Mouse (Mus musculus) heart, embryonic 13.5 days (tissue): Measurements from ENCODE around the gene B4galt3. TPM values are rescaled to one million over a fixed set of nuclear protein-coding genes. Genes with fewer than 3 reads are reported as not detected.

Experiments used
- ATAC-seq: fragments of 200-750 bp; cut with Nextera tagmentation; 2 replicates; pipeline ENCODE4 v1.8.0; 2017; ENCODE audit warnings: moderate TSS enrichment; ENCODE audit not compliant: insufficient number of reproducible peaks, low FRiP score, low TSS enrichment; ENCODE audit errors: extremely low read depth
- H3K27ac ChIP-seq: fragments of 300-500 bp; sonication (generic); replicated peaks from 2 replicates; pipeline ENCODE4 v1.5.1; 2015; ENCODE audit warnings: moderate library complexity, mild to moderate bottlenecking, inconsistent platforms
- H3K27me3 ChIP-seq: fragments of 300-500 bp; sonication (generic); replicated peaks from 2 replicates; pipeline ENCODE4 v1.6.1; 2015; ENCODE audit warnings: mild to moderate bottlenecking, inconsistent platforms
- H3K36me3 ChIP-seq: fragments of 300-500 bp; sonication (generic); 2 replicates; pipeline ENCODE4 v1.6.1; 2015; ENCODE audit warnings: mild to moderate bottlenecking, inconsistent platforms
- H3K4me1 ChIP-seq: fragments of 300-500 bp; sonication (generic); 2 replicates; pipeline ENCODE4 v1.6.1; 2015; ENCODE audit warnings: inconsistent platforms
- H3K4me2 ChIP-seq: fragments of 300-500 bp; sonication (generic); 2 replicates; pipeline ENCODE4 v1.6.1; 2015; ENCODE audit warnings: inconsistent platforms, mild to moderate bottlenecking, moderate library complexity
- H3K4me3 ChIP-seq: fragments of 300-500 bp; sonication (generic); 2 replicates; pipeline ENCODE4 v1.5.1; 2015; ENCODE audit warnings: moderate library complexity, mild to moderate bottlenecking, inconsistent platforms
- H3K9ac ChIP-seq: fragments of 300-500 bp; sonication (generic); 2 replicates; pipeline ENCODE4 v1.6.1; 2015; ENCODE audit warnings: inconsistent platforms, mild to moderate bottlenecking, moderate library complexity
- H3K9me3 ChIP-seq: fragments of 300-500 bp; sonication (generic); 2 replicates; pipeline ENCODE4 v1.6.1; 2016; ENCODE audit warnings: inconsistent platforms
- WGBS: fragments of 180-500 bp; shearing (Covaris S2); methylation state at CpG from one replicate; pipeline ENCODE4 v1.1.7; 2015; ENCODE audit warnings: mixed read lengths; 5-methylcytosine and 5-hydroxymethylcytosine counted together
- polyA plus RNA-seq: library from polyadenylated mRNA; unstranded; fragments of >200 nt; fragmentation: Nextera tagmentation; extraction: Ambion mirVana; gene quantifications from 2 replicates; pipeline ENCODE4 v1.2.1, GENCODE M21; 2015

B4galt3 gene
- polyA plus RNA-seq, 1 experiment from 2014 or later = 54.6 TPM

DNA sequence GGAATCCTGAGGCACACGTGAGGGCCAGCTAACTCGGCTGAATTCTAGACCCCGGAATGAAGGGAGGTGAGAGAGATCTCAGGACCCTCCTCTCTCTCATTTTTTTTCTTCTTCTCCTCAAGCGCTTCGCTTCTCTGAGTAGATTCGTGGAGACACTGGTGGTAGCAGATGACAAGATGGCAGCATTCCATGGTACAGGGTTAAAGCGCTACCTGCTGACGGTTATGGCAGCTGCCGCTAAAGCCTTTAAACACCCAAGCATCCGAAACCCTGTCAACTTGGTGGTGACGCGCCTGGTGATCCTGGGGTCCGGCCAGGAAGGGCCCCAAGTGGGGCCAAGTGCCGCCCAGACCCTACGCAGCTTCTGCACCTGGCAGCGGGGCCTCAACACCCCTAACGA is 17.7 kb upstream of the B4galt3 start:
- no peaks in the 10 kb centered on the region for H3K9me3 ChIP-seq
- peaks cover 49% of the 10 kb centered on the region for H3K4me1 ChIP-seq
- H3K36me3 ChIP-seq = 0 out of 2 replicates have a peak, but pooled peaks cover 4% of the 10 kb centered on the region
- peak overlapping the region; percentile 42; the same call in 1 of the 2 replicates for H3K4me3 ChIP-seq
- peak overlapping the region; percentile 67 for H3K9ac ChIP-seq
- H3K4me2 ChIP-seq = peak overlapping the region; percentile 59
- WGBS = 45% methylated on average over 17 of the region's 17 CpGs
- no peak for ATAC-seq
- peak overlapping the region; percentile 72 for H3K27ac ChIP-seq
- H3K27me3 ChIP-seq = peaks cover 10% of the 10 kb centered on the region; the same call in 1 of the 2 replicates

- 84% methylated on average over 24 of the region's 24 CpGs for WGBS
- Histone ChIP-seq H3K4me2 (no peak overlapping the region), H3K27me3 (peaks cover 4% of the 10 kb centered on the region; the same call in 1 of the 2 replicates), H3K9ac (no peak overlapping the region), H3K27ac (no peak overlapping the region), H3K9me3 (no peaks in the 10 kb centered on the region), H3K36me3 (0 out of 2 replicates have a peak, but pooled peaks cover 4% of the 10 kb centered on the region), H3K4me1 (peaks cover 15% of the 10 kb centered on the region), H3K4me3 (no peak overlapping the region)
- no peak for ATAC-seq
Measured at GRCm38 (mm10) chr1:171256095-171256818, 13.9 kb upstream of the B4galt3 start.

DNA sequence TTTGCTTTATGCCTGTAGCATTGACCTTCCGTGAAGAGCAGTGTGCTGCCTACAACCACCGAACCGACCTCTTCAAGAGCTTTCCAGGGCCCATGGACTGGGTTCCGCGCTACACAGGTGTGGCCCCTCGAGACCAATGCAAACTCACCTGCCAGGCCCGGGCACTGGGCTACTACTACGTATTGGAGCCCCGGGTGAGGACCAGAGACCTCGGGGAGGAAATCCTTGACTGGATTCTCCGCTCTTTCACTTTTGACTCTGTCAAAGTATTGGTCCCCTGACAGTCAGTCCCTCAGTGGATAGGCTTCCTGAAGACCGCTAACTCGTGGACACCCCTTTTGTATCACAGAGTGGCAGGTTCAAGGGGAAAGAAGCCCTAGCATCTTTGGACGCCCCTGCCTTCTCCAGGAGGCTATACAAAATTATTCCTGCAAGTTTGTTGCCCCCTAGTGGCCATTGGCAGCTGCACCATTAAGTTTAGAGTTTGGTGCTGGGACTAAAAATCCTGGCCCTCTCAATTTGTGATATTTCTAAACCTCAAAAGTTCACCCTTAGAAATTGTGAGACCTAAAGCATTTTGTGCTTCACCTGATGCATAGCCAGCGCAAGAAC is 13.1 kb upstream of the B4galt3 start:
- Histone ChIP-seq H3K9me3 (no peaks in the 10 kb centered on the region), H3K4me1 (peaks cover 9% of the 10 kb centered on the region), H3K4me3 (no peak overlapping the region), H3K27ac (no peak overlapping the region), H3K4me2 (no peak overlapping the region), H3K36me3 (0 out of 2 replicates have a peak, but pooled peaks cover 4% of the 10 kb centered on the region), H3K9ac (no peak overlapping the region; the same call in 1 of the 2 replicates), H3K27me3 (peaks cover 4% of the 10 kb centered on the region; the same call in 1 of the 2 replicates)
- no peak for ATAC-seq
- WGBS = 59% methylated on average over 15 of the region's 15 CpGs

DNA sequence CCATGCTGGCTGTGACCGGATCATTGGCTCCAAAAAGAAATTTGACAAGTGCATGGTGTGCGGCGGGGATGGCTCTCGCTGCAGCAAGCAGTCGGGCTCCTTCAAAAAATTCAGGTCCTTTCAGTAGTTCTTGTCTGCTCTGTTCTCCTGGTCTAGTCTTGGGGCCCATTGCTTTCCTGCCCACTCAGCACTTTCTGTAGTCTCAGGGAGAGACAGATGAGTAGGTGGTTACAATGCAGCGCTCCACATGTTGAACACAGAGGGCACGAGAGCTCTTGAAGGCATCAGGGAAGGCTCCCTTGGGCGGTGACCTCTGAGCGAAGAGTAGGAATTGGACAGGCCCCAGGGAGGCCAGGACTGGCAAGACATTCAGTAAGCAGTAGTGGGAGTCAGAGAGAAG is 12.3 kb upstream of the B4galt3 start:
- WGBS = 73% methylated on average over 9 of the region's 9 CpGs
- Histone ChIP-seq H3K27ac (no peak overlapping the region), H3K36me3 (0 out of 2 replicates have a peak, but pooled peaks cover 4% of the 10 kb centered on the region), H3K9me3 (no peaks in the 10 kb centered on the region), H3K4me2 (no peak overlapping the region), H3K27me3 (peaks cover 3% of the 10 kb centered on the region; the same call in 1 of the 2 replicates), H3K4me1 (peaks cover 8% of the 10 kb centered on the region), H3K4me3 (no peak overlapping the region), H3K9ac (no peak overlapping the region)
- ATAC-seq = no peak

GRCm38 (mm10) chr1:171258921-171259320 is 11.2 kb upstream of the B4galt3 start:
- Histone ChIP-seq H3K27me3 (no peaks in the 10 kb centered on the region), H3K4me3 (no peak overlapping the region), H3K27ac (no peak overlapping the region), H3K9me3 (no peaks in the 10 kb centered on the region), H3K4me2 (peak overlapping the region; percentile 38), H3K4me1 (peaks cover 16% of the 10 kb centered on the region), H3K36me3 (0 out of 2 replicates have a peak, but pooled peaks cover 4% of the 10 kb centered on the region), H3K9ac (peak overlapping the region; percentile 33; the same call in 1 of the 2 replicates)
- no peak for ATAC-seq
- 55% methylated on average over 17 of the region's 17 CpGs for WGBS

DNA sequence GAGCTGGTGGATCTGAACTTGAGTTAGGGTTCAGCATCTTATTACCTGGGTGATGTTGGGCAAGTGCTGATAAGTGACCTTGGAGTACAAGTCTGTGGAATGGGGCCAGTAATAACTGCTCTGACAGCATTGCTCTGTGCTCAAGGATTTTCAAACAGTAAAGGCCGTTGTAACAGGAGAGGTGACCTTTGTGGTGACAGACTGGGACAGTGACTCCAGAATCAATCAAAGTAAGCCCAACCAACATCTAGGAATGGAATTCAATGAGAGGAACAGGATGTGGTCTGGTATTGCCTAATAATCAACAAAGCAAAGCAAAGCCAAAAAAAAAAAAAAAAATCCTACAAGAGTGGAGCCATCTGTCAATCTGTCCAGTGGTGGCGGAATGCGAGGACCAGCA is 9.8 kb upstream of the B4galt3 start:
- no peak overlapping the region for H3K27ac ChIP-seq
- no peaks in the 10 kb centered on the region for H3K9me3 ChIP-seq
- H3K4me1 ChIP-seq = peaks cover 16% of the 10 kb centered on the region
- no peaks in the 10 kb centered on the region for H3K36me3 ChIP-seq
- no peak overlapping the region for H3K9ac ChIP-seq
- H3K4me3 ChIP-seq = no peak overlapping the region
- 66% methylated on average over 3 of the region's 3 CpGs for WGBS
- no peak for ATAC-seq
- H3K27me3 ChIP-seq = no peaks in the 10 kb centered on the region
- no peak overlapping the region for H3K4me2 ChIP-seq

DNA sequence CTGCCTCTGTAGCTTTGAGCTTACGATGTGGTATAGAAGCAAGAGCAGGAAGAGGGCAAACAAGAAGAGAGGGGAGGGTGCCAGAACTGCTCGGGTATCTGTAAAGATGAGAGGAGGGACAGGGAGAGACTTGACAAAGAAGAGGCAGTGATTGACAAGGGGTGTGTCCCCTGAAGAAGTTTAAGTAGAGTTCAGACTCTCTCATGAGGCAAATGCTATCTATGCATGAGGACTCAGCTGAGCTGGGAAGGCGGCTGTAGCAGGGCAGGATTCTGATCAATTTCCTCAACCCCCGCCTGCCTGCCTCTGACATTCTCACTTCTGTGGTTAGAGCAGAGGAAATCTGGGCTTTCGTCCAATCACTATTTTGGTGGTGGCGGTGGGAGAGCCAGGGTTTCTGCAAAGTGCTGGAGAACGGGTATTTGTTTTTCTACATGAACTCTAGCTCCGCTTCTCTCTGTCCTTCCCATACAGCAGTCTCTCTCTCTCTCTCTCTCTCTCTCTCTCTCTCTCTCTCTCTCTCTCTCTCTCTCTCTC is 7.5 kb upstream of the B4galt3 start:
- H3K4me2 ChIP-seq = peak overlapping the region; percentile 67
- H3K27me3 ChIP-seq = no peaks in the 10 kb centered on the region
- H3K4me3 ChIP-seq = peak overlapping the region; percentile 41
- H3K9me3 ChIP-seq = no peaks in the 10 kb centered on the region
- ATAC-seq = peak; percentile 54; the same call in 1 of the 2 replicates
- WGBS = 2% methylated on average over 8 of the region's 8 CpGs
- no peaks in the 10 kb centered on the region for H3K36me3 ChIP-seq
- H3K4me1 ChIP-seq = peaks cover 16% of the 10 kb centered on the region
- H3K27ac ChIP-seq = peak overlapping the region; percentile 93
- peak overlapping the region; percentile 74 for H3K9ac ChIP-seq

DNA sequence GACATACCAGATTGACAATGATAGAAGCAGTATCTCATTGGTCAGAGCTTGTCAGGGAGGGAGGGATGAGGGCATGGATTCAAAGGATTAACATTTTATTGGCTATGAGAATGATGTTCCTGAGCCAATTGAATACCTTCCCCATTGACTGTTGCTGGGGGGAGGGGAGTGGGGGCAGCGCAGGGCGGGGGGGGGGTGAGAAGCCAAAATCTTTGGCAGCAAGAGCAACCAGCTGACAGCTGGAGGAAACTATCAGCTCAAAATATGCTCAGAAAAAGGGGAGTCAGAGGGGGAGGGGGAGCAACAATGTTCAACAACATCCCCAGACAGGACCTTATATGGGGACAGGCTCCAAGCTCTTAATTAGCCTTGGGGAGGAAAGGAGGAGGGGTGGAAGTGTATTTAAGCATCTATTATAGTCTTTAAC is 6.9 kb upstream of the B4galt3 start:
- Histone ChIP-seq H3K4me2 (peak overlapping the region; percentile 67), H3K36me3 (no peaks in the 10 kb centered on the region), H3K4me3 (peak overlapping the region; percentile 41), H3K27me3 (no peaks in the 10 kb centered on the region), H3K9me3 (no peaks in the 10 kb centered on the region), H3K27ac (peak overlapping the region; percentile 93), H3K4me1 (peaks cover 16% of the 10 kb centered on the region), H3K9ac (peak overlapping the region; percentile 6; the same call in 1 of the 2 replicates)
- WGBS = 0% methylated on average over 2 of the region's 2 CpGs
- peak; percentile 68; the same call in 1 of the 2 replicates for ATAC-seq

GRCm38 (mm10) chr1:171263666-171264461 is 6.3 kb upstream of the B4galt3 start:
- Histone ChIP-seq H3K4me2 (peak overlapping the region; percentile 67), H3K4me1 (peaks cover 16% of the 10 kb centered on the region), H3K27ac (peak overlapping the region; percentile 93), H3K9me3 (no peaks in the 10 kb centered on the region), H3K9ac (peak overlapping the region; percentile 6; the same call in 1 of the 2 replicates), H3K36me3 (no peaks in the 10 kb centered on the region), H3K27me3 (no peaks in the 10 kb centered on the region), H3K4me3 (no peak overlapping the region)
- WGBS = 70% methylated on average over 3 of the region's 3 CpGs
- ATAC-seq = no peak

GRCm38 (mm10) chr1:171265971-171266744 is 4.0 kb upstream of the B4galt3 start:
- Histone ChIP-seq H3K9me3 (no peaks in the 10 kb centered on the region), H3K27ac (peak overlapping the region; percentile 17; the same call in 1 of the 2 replicates), H3K4me3 (no peak overlapping the region), H3K36me3 (no peaks in the 10 kb centered on the region), H3K4me1 (peaks cover 27% of the 10 kb centered on the region), H3K4me2 (no peak overlapping the region), H3K9ac (no peak overlapping the region; the same call in 1 of the 2 replicates), H3K27me3 (no peaks in the 10 kb centered on the region)
- WGBS = 42% methylated on average over 4 of the region's 4 CpGs
- no peak for ATAC-seq
